Mouse (Mus musculus): ENCODE measurements around the gene Thap8. TPM values are rescaled to one million over a fixed set of nuclear protein-coding genes. Genes with fewer than 3 reads are reported as not detected.

Thap8 gene
- polyA plus RNA-seq, 1 experiment = not detected

- no peak overlapping the region for H3K4me3 ChIP-seq (ENCODE audit: insufficient read depth, low read depth, low read length)
- no peaks in the 10 kb centered on the region for H3K36me3 ChIP-seq (ENCODE audit: control insufficient read depth, insufficient read depth, low read length)
- WGBS = 95% methylated on average over 3 of the region's 3 CpGs
- DNase-seq = no peak
- H3K4me1 ChIP-seq (ENCODE audit: control insufficient read depth, insufficient read depth, low read length) = no peaks in the 10 kb centered on the region
- no peak overlapping the region for H3K27ac ChIP-seq (ENCODE audit: insufficient read depth, low read depth, low read length)
- H3K27me3 ChIP-seq (replicated peaks; ENCODE audit: control insufficient read depth, insufficient read depth, low read length) = no peaks in the 10 kb centered on the region
- TF ChIP-seq POLR2A (IDR thresholded peaks at IDR 0.05; ENCODE audit: low read depth, low read length) (no peak), CTCF (conservative IDR thresholded peaks at IDR 0.05; ENCODE audit: insufficient read depth, insufficient read length, low read depth, low read length) (no peak)
Observed at GRCm38 (mm10) chr7:30266780-30267179, 13.1 kb upstream of the Thap8 start.

GRCm38 (mm10) chr7:30269641-30270040, 10.3 kb upstream of the Thap8 start:
- no peak for TF ChIP-seq POLR2A (IDR thresholded peaks at IDR 0.05; ENCODE audit: low read depth, low read length)
- no peak for TF ChIP-seq CTCF (conservative IDR thresholded peaks at IDR 0.05; ENCODE audit: insufficient read depth, insufficient read length, low read depth, low read length)
- Histone ChIP-seq H3K4me1 (ENCODE audit: control insufficient read depth, insufficient read depth, low read length) (no peaks in the 10 kb centered on the region), H3K27me3 (replicated peaks; ENCODE audit: control insufficient read depth, insufficient read depth, low read length) (no peaks in the 10 kb centered on the region), H3K36me3 (ENCODE audit: control insufficient read depth, insufficient read depth, low read length) (no peaks in the 10 kb centered on the region), H3K4me3 (ENCODE audit: insufficient read depth, low read depth, low read length) (no peak overlapping the region), H3K27ac (ENCODE audit: insufficient read depth, low read depth, low read length) (no peak overlapping the region)
- WGBS = 90% methylated on average over 4 of the region's 4 CpGs
- DNase-seq = no peak

- DNase-seq = no peak
- no peaks in the 10 kb centered on the region for H3K36me3 ChIP-seq (ENCODE audit: control insufficient read depth, insufficient read depth, low read length)
- no peak for TF ChIP-seq CTCF (conservative IDR thresholded peaks at IDR 0.05; ENCODE audit: insufficient read depth, insufficient read length, low read depth, low read length)
- no peak for TF ChIP-seq POLR2A (IDR thresholded peaks at IDR 0.05; ENCODE audit: low read depth, low read length)
- no peaks in the 10 kb centered on the region for H3K4me1 ChIP-seq (ENCODE audit: control insufficient read depth, insufficient read depth, low read length)
- WGBS = 74% methylated on average over 6 of the region's 6 CpGs
- H3K4me3 ChIP-seq (ENCODE audit: insufficient read depth, low read depth, low read length) = no peak overlapping the region
- no peak overlapping the region for H3K27ac ChIP-seq (ENCODE audit: insufficient read depth, low read depth, low read length)
- no peaks in the 10 kb centered on the region for H3K27me3 ChIP-seq (replicated peaks; ENCODE audit: control insufficient read depth, insufficient read depth, low read length)
Observed at GRCm38 (mm10) chr7:30274383-30274782, 5.5 kb upstream of the Thap8 start.

- H3K4me3 ChIP-seq (ENCODE audit: insufficient read depth, low read depth, low read length) = no peak overlapping the region
- H3K27ac ChIP-seq (ENCODE audit: insufficient read depth, low read depth, low read length) = no peak overlapping the region
- 20% methylated on average over 2 of the region's 2 CpGs for WGBS
- no peaks in the 10 kb centered on the region for H3K4me1 ChIP-seq (ENCODE audit: control insufficient read depth, insufficient read depth, low read length)
- no peaks in the 10 kb centered on the region for H3K36me3 ChIP-seq (ENCODE audit: control insufficient read depth, insufficient read depth, low read length)
- DNase-seq = peak; percentile 26
- TF ChIP-seq CTCF (conservative IDR thresholded peaks at IDR 0.05; ENCODE audit: insufficient read depth, insufficient read length, low read depth, low read length) = no peak
- TF ChIP-seq POLR2A (IDR thresholded peaks at IDR 0.05; ENCODE audit: low read depth, low read length) = no peak
- H3K27me3 ChIP-seq (replicated peaks; ENCODE audit: control insufficient read depth, insufficient read depth, low read length) = no peaks in the 10 kb centered on the region
Observed at GRCm38 (mm10) chr7:30278911-30279310, 983 bp upstream of the Thap8 start.

- Histone ChIP-seq H3K4me1 (ENCODE audit: control insufficient read depth, insufficient read depth, low read length) (no peaks in the 10 kb centered on the region), H3K36me3 (ENCODE audit: control insufficient read depth, insufficient read depth, low read length) (no peaks in the 10 kb centered on the region), H3K27me3 (replicated peaks; ENCODE audit: control insufficient read depth, insufficient read depth, low read length) (no peaks in the 10 kb centered on the region), H3K4me3 (ENCODE audit: insufficient read depth, low read depth, low read length) (peak overlapping the region; percentile 69; the same call in 1 of the 2 replicates), H3K27ac (ENCODE audit: insufficient read depth, low read depth, low read length) (no peak overlapping the region)
- WGBS = 3% methylated on average over 6 of the region's 6 CpGs
- TF ChIP-seq CTCF (conservative IDR thresholded peaks at IDR 0.05; ENCODE audit: insufficient read depth, insufficient read length, low read depth, low read length) (no peak), POLR2A (IDR thresholded peaks at IDR 0.05; ENCODE audit: low read depth, low read length) (no peak)
- DNase-seq = no peak
Observed at GRCm38 (mm10) chr7:30279536-30279935, 358 bp upstream of the Thap8 start.

GRCm38 (mm10) chr7:30280670-30281138, 810 bp downstream of the Thap8 start:
- no peak for TF ChIP-seq POLR2A (IDR thresholded peaks at IDR 0.05; ENCODE audit: low read depth, low read length)
- no peak for TF ChIP-seq CTCF (conservative IDR thresholded peaks at IDR 0.05; ENCODE audit: insufficient read depth, insufficient read length, low read depth, low read length)
- Histone ChIP-seq H3K4me1 (ENCODE audit: control insufficient read depth, insufficient read depth, low read length) (no peaks in the 10 kb centered on the region), H3K27ac (ENCODE audit: insufficient read depth, low read depth, low read length) (peak overlapping the region; percentile 91), H3K36me3 (ENCODE audit: control insufficient read depth, insufficient read depth, low read length) (no peaks in the 10 kb centered on the region), H3K27me3 (replicated peaks; ENCODE audit: control insufficient read depth, insufficient read depth, low read length) (no peaks in the 10 kb centered on the region), H3K4me3 (ENCODE audit: insufficient read depth, low read depth, low read length) (peak overlapping the region; percentile 69)
- under 1% methylated on average over 20 of the region's 20 CpGs for WGBS
- peak; percentile 93 for DNase-seq

- Histone ChIP-seq H3K27me3 (replicated peaks; ENCODE audit: control insufficient read depth, insufficient read depth, low read length) (no peaks in the 10 kb centered on the region), H3K4me3 (ENCODE audit: insufficient read depth, low read depth, low read length) (no peak overlapping the region), H3K27ac (ENCODE audit: insufficient read depth, low read depth, low read length) (no peak overlapping the region), H3K36me3 (ENCODE audit: control insufficient read depth, insufficient read depth, low read length) (no peaks in the 10 kb centered on the region), H3K4me1 (ENCODE audit: control insufficient read depth, insufficient read depth, low read length) (no peaks in the 10 kb centered on the region)
- 86% methylated on average over 4 of the region's 4 CpGs for WGBS
- TF ChIP-seq CTCF (conservative IDR thresholded peaks at IDR 0.05; ENCODE audit: insufficient read depth, insufficient read length, low read depth, low read length) = no peak
- no peak for TF ChIP-seq POLR2A (IDR thresholded peaks at IDR 0.05; ENCODE audit: low read depth, low read length)
- DNase-seq = no peak
Observed at GRCm38 (mm10) chr7:30281522-30281921, 1.6 kb downstream of the Thap8 start.

Data from kidney, adult 2 months (tissue).